ENCODE assay signal across 8 mouse cellular contexts in genomic region chr5:115731732-115732175, GRCm38 (mm10). TPM values are rescaled to one million over a fixed set of nuclear protein-coding genes. Genes with fewer than 3 reads are reported as not detected.
A peak's percentile ranks its signal among the peaks of the same experiment; 100 is the strongest.
DNase-seq lines count a peak whose midpoint lies in the region; ATAC-seq and TF ChIP-seq lines count a peak whose summit lies in the region.

No protein-coding gene starts in this region.

- TF ChIP-seq CTCF in midbrain, postnatal 0 days (IDR thresholded peaks at IDR 0.05): no peak

- peaks cover 38% of the 10 kb centered on the region for H3K27me3 ChIP-seq in heart, embryonic 15.5 days
- H3K27me3 ChIP-seq in embryonic facial prominence, embryonic 10.5 days (replicated peaks; ENCODE audit: low read depth, poor library complexity, severe bottlenecking): peaks cover 36% of the 10 kb centered on the region
- peaks cover 7% of the 10 kb centered on the region; the same call in 1 of the 2 replicates for H3K27me3 ChIP-seq in intestine, embryonic 15.5 days (replicated peaks)
- no peaks in the 10 kb centered on the region for H3K27me3 ChIP-seq in midbrain, postnatal 0 days (ENCODE audit: insufficient read depth, low read length)

- no peaks in the 10 kb centered on the region for H3K9me3 ChIP-seq in heart, embryonic 15.5 days (replicated peaks)
- no peaks in the 10 kb centered on the region for H3K9me3 ChIP-seq in embryonic facial prominence, embryonic 10.5 days
- H3K9me3 ChIP-seq in intestine, embryonic 15.5 days: no peaks in the 10 kb centered on the region
- H3K9me3 ChIP-seq in midbrain, postnatal 0 days (ENCODE audit: low read length): no peaks in the 10 kb centered on the region

- H3K4me1 ChIP-seq in heart, embryonic 15.5 days (replicated peaks): peaks cover 23% of the 10 kb centered on the region
- peaks cover 23% of the 10 kb centered on the region for H3K4me1 ChIP-seq in embryonic facial prominence, embryonic 10.5 days
- peaks cover 11% of the 10 kb centered on the region for H3K4me1 ChIP-seq in intestine, embryonic 15.5 days (replicated peaks)
- H3K4me1 ChIP-seq in midbrain, postnatal 0 days (ENCODE audit: insufficient read depth, low read length): peaks cover 9% of the 10 kb centered on the region; the same call in 1 of the 2 replicates

- H3K4me2 ChIP-seq in heart, embryonic 15.5 days: peak overlapping the region; percentile 100
- peak overlapping the region; percentile 99 for H3K4me2 ChIP-seq in intestine, embryonic 15.5 days (replicated peaks)
- H3K4me2 ChIP-seq in midbrain, postnatal 0 days (ENCODE audit: low read depth, low read length, poor library complexity, severe bottlenecking): peak overlapping the region; percentile 60

- DNase-seq in heart, adult 9 months (ENCODE audit: low spot score in 2 of 2): no peak
- DNase-seq in ES-CJ7 (ENCODE audit: low read depth, low spot score): peak; percentile 29
- peak; percentile 56 for DNase-seq in embryonic facial prominence, embryonic 10.5 days (ENCODE audit: low spot score)
- peak; percentile 38 for DNase-seq in midbrain, postnatal 0 days (ENCODE audit: low spot score)
- no peak for DNase-seq in frontal cortex, postnatal 36 days (ENCODE audit: low spot score in 2 of 2)

- H3K4me3 ChIP-seq in heart, embryonic 15.5 days: peak overlapping the region; percentile 63
- H3K4me3 ChIP-seq in embryonic facial prominence, embryonic 10.5 days: peak overlapping the region; percentile 71
- peak overlapping the region; percentile 64 for H3K4me3 ChIP-seq in intestine, embryonic 15.5 days (replicated peaks)
- H3K4me3 ChIP-seq in midbrain, postnatal 0 days (ENCODE audit: low read depth, low read length): peak overlapping the region; percentile 87

- peak; percentile 8; the same call in 1 of the 2 replicates for ATAC-seq in heart, embryonic 15.5 days (replicated peaks; ENCODE audit: insufficient number of reproducible peaks, insufficient read depth, low FRiP score, low read depth)
- peak; percentile 27 for ATAC-seq in intestine, embryonic 15.5 days
- peak; percentile 14 for ATAC-seq in midbrain, postnatal 0 days (ENCODE audit: low FRiP score)
- ATAC-seq in erythroid progenitor cell, adult 5-6 weeks (replicated peaks; ENCODE audit: low FRiP score, poor library complexity, severe bottlenecking): no peak

- peak overlapping the region; percentile 40 for H3K9ac ChIP-seq in heart, embryonic 15.5 days
- peak overlapping the region; percentile 37 for H3K9ac ChIP-seq in intestine, embryonic 15.5 days
- H3K9ac ChIP-seq in midbrain, postnatal 0 days (replicated peaks; ENCODE audit: low read length, poor library complexity, severe bottlenecking): peak overlapping the region; percentile 85

- no peaks in the 10 kb centered on the region for H3K36me3 ChIP-seq in heart, embryonic 15.5 days
- no peaks in the 10 kb centered on the region for H3K36me3 ChIP-seq in embryonic facial prominence, embryonic 10.5 days (replicated peaks)
- H3K36me3 ChIP-seq in intestine, embryonic 15.5 days: no peaks in the 10 kb centered on the region
- H3K36me3 ChIP-seq in midbrain, postnatal 0 days (ENCODE audit: insufficient read depth, low read length): no peaks in the 10 kb centered on the region

- H3K27ac ChIP-seq in heart, embryonic 15.5 days: no peak overlapping the region
- 0 out of 2 replicates have a peak overlapping the region, but pooled peaks have one; percentile 48 for H3K27ac ChIP-seq in embryonic facial prominence, embryonic 10.5 days (replicated peaks)
- H3K27ac ChIP-seq in intestine, embryonic 15.5 days: peak overlapping the region; percentile 73
- H3K27ac ChIP-seq in midbrain, postnatal 0 days (ENCODE audit: low read depth, low read length): peak overlapping the region; percentile 97

- WGBS in heart, embryonic 15.5 days: under 1% methylated on average over 30 of the region's 72 CpGs
- 3% methylated on average over 67 of the region's 72 CpGs for WGBS in embryonic facial prominence, embryonic 10.5 days
- WGBS in intestine, embryonic 15.5 days: under 1% methylated on average over 37 of the region's 72 CpGs
- 0% methylated on average over 16 of the region's 72 CpGs for WGBS in midbrain, postnatal 0 days

RNA-seq across cellular contexts. Expression of gene Bicdl1, which starts 0.3 kb away (rescaled TPM):
- 6.6 and 10.1 TPM in 2 replicates for polyA plus RNA-seq in heart, embryonic 15.5 days (2015; fragmentation: Nextera tagmentation; extraction: Ambion mirVana)
- 8.7 and 9.1 TPM in 2 replicates for polyA plus RNA-seq in embryonic facial prominence, embryonic 10.5 days (2016; fragmentation: Nextera tagmentation; extraction: Ambion mirVana)
- 11.3 and 11.4 TPM in 2 replicates for polyA plus RNA-seq in intestine, embryonic 15.5 days (2015; fragmentation: Nextera tagmentation; extraction: Ambion mirVana)
- total RNA-seq in midbrain, postnatal 0 days (2014; rRNA removed): 185 and 195 TPM in 2 replicates
- polyA plus RNA-seq in midbrain, postnatal 0 days (2015; fragmentation: Nextera tagmentation; extraction: Ambion mirVana): 34.4 and 35.7 TPM in 2 replicates
- total RNA-seq in erythroid progenitor cell, adult 5-6 weeks (2015; ENCODE audit: low replicate concordance): 2.5 TPM in 2 replicates
- total RNA-seq in erythroid progenitor cell, adult 5-6 weeks (2017; ENCODE audit: low replicate concordance): 0.64 TPM in 1 of 2 replicates, not detected in the other

Comparison
In these comparisons a context has a peak if more than half of its experiments do, and no peak if none do; other contexts are left out.
1. DNase-seq: peak in ES-CJ7 (single experiment), embryonic facial prominence, embryonic 10.5 days (single experiment) and midbrain, postnatal 0 days (single experiment); none in heart, adult 9 months (0 of 2) and frontal cortex, postnatal 36 days (0 of 2).
2. Peak in every context shown above with its lines, with median percentiles within 50 percentile points of each other: H3K4me2 ChIP-seq, H3K4me3 ChIP-seq and H3K9ac ChIP-seq.